Mouse (Mus musculus): ENCODE results near the gene Opa1. TPM values are rescaled to one million over a fixed set of nuclear protein-coding genes. Genes with fewer than 3 reads are reported as not detected.

The Opa1 gene
- total RNA-seq, 2 experiments from 2014 or later = 102 to 111 TPM

DNA sequence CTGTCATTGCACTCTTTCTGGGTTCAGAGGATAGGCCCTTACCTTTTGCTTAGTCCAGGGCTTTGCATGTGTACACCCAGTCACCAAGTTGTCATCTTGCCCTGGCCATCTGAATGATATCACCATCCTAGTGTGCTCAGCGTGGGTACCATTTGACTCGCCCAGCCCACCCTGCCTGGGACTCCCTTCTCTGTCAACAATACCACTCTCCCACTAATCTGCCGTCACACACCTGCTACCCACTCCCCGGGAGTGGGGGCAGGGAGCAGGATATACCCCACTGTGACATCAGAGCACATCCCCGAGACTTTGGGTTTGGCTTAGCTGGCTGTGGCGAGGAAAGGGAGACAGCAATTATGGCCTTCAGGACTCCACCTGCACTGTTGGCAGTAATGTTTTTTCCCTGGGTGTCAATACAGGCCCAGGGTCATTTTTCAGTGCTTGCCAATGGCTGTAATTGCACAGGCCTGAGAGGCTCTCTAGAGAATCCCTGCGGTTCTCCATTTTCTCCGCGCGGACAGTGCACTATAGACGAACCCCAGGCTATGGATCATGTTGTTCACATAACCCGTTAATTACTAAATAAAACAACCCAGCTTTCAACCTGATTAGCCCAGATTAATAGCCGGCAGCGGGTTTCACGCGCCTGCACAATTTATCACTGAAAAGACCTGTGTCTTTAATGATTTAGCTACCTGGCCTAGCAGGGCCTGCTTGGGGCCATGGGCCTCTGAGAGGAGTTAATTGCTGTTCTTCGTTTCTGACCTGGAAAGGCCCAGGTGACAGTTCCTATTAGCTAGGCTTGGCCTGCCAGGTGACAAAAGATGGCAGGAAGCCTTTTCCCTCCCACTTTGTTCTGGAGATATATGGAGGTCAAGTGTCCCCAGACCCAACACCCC, 109.1 kb downstream of the Opa1 start:
- no peak for DNase-seq (ENCODE audit: low spot score in 2 of 2)

DNA sequence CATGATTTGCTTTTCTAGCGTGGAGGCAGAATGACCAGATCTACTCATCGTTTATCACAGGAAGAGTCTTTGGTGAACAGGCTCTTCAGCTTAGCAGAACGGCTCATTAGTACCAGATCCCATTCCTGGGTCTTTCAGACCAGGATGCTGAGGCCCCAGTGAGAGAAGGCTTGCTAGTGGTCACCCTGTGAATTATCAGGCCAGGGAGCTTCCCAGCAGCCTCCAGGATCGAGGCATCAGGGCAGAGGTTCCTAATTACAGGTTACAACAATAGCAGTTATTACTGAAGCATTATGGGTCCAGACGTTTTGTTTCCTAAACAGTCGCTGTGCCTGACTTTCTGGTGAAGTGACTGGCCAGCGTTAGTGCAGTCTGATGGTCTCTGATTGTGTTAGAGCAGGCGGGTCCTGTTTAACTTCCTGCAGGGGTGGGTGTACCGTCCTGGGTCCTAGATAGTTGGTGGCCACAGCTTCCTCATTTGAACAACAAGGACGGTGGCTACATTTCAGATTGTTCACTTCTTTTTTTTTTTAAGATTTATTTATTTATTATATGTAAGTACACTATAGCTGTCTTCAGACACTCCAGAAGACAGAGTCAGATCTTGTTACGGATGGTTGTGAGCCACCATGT, 110.2 kb downstream of the Opa1 start:
- DNase-seq (ENCODE audit: low spot score in 2 of 2) = no peak

DNA sequence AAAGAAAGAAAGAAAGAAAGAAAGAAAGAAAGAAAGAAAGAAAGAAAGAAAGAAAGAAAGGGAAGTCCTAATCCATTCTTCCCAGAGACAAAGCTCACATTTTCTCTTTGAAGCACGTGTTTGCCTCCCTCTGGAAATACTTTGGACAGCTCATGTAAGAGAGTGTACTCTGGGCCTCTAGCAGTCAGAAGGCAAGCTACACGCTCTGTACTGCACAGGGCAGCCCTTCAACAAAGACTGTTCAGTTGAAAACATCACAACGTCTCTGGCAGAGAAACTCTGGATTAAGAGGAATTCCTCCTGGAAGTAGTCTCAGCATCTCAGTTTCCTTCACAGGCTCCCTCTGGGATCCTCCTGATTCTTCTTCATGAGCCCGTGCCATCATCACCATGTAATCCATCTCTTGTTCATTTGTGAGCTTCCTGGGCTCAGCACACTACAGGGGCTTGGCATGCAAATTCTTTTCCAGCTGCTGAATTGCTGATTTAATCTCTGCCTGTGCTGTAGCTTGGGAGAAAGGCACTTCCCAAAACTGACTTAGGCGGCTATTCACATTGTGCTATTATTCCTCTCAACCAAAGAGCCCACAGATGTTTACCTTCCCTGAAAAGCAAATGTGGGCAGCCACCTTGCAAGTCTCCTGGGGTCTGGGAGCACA, 114.0 kb downstream of the Opa1 start:
- DNase-seq (ENCODE audit: low spot score in 2 of 2) = no peak

- DNase-seq (ENCODE audit: low spot score in 2 of 2) = no peak
These were observed 114.8 kb downstream of the Opa1 start for GRCm38 (mm10) chr16:29693791-29694419.

GRCm38 (mm10) chr16:29694420-29694959, 115.4 kb downstream of the Opa1 start:
- no peak for DNase-seq (ENCODE audit: low spot score in 2 of 2)

Other genes starting within 250 kb of the Opa1 start
- gene Atp13a5, start 200.6 kb upstream of the Opa1 start, total RNA-seq (2021) = 1 to 10 TPM; 8.4 to 8.5 TPM
- gene Atp13a4, start 34.5 kb upstream of the Opa1 start, total RNA-seq (2021) = 10 to 100 TPM in 1 of 2 experiments, 1 to 10 TPM in 1; 9.0 to 10.4 TPM